Mouse (Mus musculus) embryo, embryonic 10.5 days (tissue): ENCODE data around the gene B2m.

Experiments used
- DNase-seq: peaks from one replicate; pipeline ENCODE4 v3.0.0-alpha.2; 2015; ENCODE audit warnings: low spot score

B2m gene

DNA sequence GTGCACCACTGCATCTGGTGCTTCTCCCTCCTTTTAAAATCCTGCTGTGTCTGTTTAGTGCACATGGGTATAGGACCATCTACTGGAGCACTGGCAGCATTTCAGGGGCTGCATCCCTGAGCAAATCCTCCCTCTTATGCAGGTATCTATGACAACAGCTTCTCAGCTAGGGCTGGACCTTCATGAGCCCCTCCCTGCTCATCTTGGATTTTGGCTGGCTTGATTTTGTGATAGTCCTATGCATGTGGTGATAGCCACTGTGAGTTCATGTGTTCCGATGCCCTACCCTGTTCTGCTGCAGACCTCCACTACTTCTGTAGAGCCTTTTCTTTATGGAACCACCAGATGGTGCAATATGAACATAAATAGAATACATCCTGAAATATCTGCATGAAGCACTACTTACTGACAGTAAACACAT lies 47.0 kb downstream of the B2m start:
- peak; percentile 69 for DNase-seq

DNA sequence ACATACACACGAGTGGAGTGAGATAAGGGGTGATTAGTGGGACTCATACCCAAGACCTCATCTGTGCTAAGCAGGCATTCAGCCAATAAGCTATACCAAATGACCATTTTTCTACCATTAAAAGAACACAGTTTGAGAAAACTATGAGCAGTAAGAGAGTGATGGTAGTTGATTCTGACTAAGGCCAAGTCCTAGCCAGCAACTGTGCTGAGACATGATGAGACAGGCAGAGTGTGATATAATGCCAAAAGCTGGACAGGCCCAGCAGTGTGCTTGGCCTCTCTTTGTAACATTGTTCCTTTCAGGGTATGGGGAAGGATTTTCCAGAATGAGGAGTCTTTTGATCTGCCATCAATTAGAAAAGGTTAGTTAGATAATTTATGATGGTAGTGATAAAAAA lies 54.0 kb downstream of the B2m start:
- DNase-seq: no peak
